ENCODE assay signal across 9 mouse cellular contexts in genomic region chr7:30233387-30233786, GRCm38 (mm10). TPM values are rescaled to one million over a fixed set of nuclear protein-coding genes. Genes with fewer than 3 reads are reported as not detected.
DNase-seq lines count a peak whose midpoint lies in the region; ATAC-seq and TF ChIP-seq lines count a peak whose summit lies in the region.
"Had no signal": no experiment of that assay in that cellular context is flagged by ENCODE, and none has a peak within 500 bp of the region (broad histone marks: within the 10 kb centered on the region; RNA-seq: fewer than 3 reads in every experiment).

No protein-coding gene starts in this region.

- H3K27me3 ChIP-seq in erythroblast, embryonic 14.5 days (ENCODE audit: control insufficient read depth), result no peaks in the 10 kb centered on the region
- no peaks in the 10 kb centered on the region for H3K27me3 ChIP-seq in megakaryocyte, embryonic 14.5 days (replicated peaks)
- no peaks in the 10 kb centered on the region for H3K27me3 ChIP-seq in intestine, postnatal 0 days (replicated peaks; ENCODE audit: control insufficient read depth, insufficient read depth, low read length)
- no peaks in the 10 kb centered on the region for H3K27me3 ChIP-seq in midbrain, embryonic 13.5 days

- 85% methylated on average over 20 of the region's 20 CpGs for WGBS in intestine, postnatal 0 days
- 89% methylated on average over 20 of the region's 20 CpGs for WGBS in midbrain, embryonic 13.5 days

- no peak for ATAC-seq in erythroblast, adult 5-6 weeks (replicated peaks; ENCODE audit: low FRiP score, poor library complexity, severe bottlenecking)
- no peak for ATAC-seq in megakaryocyte, adult 5-6 weeks (ENCODE audit: poor library complexity, severe bottlenecking)
- ATAC-seq in intestine, postnatal 0 days, result no peak
- ATAC-seq in midbrain, embryonic 13.5 days, result no peak
- ATAC-seq in erythroid progenitor cell, adult 5-6 weeks (replicated peaks; ENCODE audit: low FRiP score, poor library complexity, severe bottlenecking), result no peak

- H3K9me3 ChIP-seq in erythroblast, embryonic 14.5 days (ENCODE audit: control insufficient read depth, low read length), result no peaks in the 10 kb centered on the region
- peaks cover 6% of the 10 kb centered on the region; the same call in 1 of the 2 replicates for H3K9me3 ChIP-seq in megakaryocyte, embryonic 14.5 days
- no peaks in the 10 kb centered on the region for H3K9me3 ChIP-seq in intestine, postnatal 0 days (ENCODE audit: control insufficient read depth)
- H3K9me3 ChIP-seq in midbrain, embryonic 13.5 days, result no peaks in the 10 kb centered on the region

- H3K9ac ChIP-seq in intestine, postnatal 0 days (ENCODE audit: low read depth, low read length), result 0 out of 2 replicates have a peak overlapping the region, but pooled peaks have one; percentile 61
- 0 out of 2 replicates have a peak overlapping the region, but pooled peaks have one; percentile 19 for H3K9ac ChIP-seq in midbrain, embryonic 13.5 days (replicated peaks)

- peaks cover 20% of the 10 kb centered on the region for H3K36me3 ChIP-seq in erythroblast, embryonic 14.5 days (ENCODE audit: control insufficient read depth)
- H3K36me3 ChIP-seq in megakaryocyte, embryonic 14.5 days (replicated peaks; ENCODE audit: low read length), result peaks cover 43% of the 10 kb centered on the region
- H3K36me3 ChIP-seq in intestine, postnatal 0 days (ENCODE audit: control insufficient read depth, insufficient read depth), result peaks cover 13% of the 10 kb centered on the region; the same call in 1 of the 2 replicates
- peaks cover 40% of the 10 kb centered on the region for H3K36me3 ChIP-seq in midbrain, embryonic 13.5 days

- no peak for TF ChIP-seq CTCF in intestine, postnatal 0 days (IDR thresholded peaks at IDR 0.05; ENCODE audit: low read depth)

- H3K4me1 ChIP-seq in erythroblast, embryonic 14.5 days (ENCODE audit: control insufficient read depth), result peaks cover 28% of the 10 kb centered on the region
- H3K4me1 ChIP-seq in megakaryocyte, embryonic 14.5 days, result peaks cover 38% of the 10 kb centered on the region
- no peaks in the 10 kb centered on the region; the same call in 1 of the 2 replicates for H3K4me1 ChIP-seq in intestine, postnatal 0 days (replicated peaks; ENCODE audit: control insufficient read depth, insufficient read depth, low read length)
- peaks cover 27% of the 10 kb centered on the region for H3K4me1 ChIP-seq in midbrain, embryonic 13.5 days (replicated peaks)

- DNase-seq in adipocyte (ENCODE audit: low spot score), result no peak

- H3K4me3 ChIP-seq in erythroblast, embryonic 14.5 days (replicated peaks), result peak overlapping the region; percentile 79
- peak overlapping the region; percentile 62 for H3K4me3 ChIP-seq in megakaryocyte, embryonic 14.5 days (replicated peaks)
- no peak overlapping the region for H3K4me3 ChIP-seq in intestine, postnatal 0 days (ENCODE audit: low read depth, low read length)
- peak overlapping the region; percentile 70 for H3K4me3 ChIP-seq in midbrain, embryonic 13.5 days (replicated peaks)

- H3K27ac ChIP-seq in intestine, postnatal 0 days (ENCODE audit: low read depth, low read length), result no peak overlapping the region
- H3K27ac ChIP-seq in midbrain, embryonic 13.5 days, result no peak overlapping the region

- no peak overlapping the region for H3K4me2 ChIP-seq in intestine, postnatal 0 days (replicated peaks; ENCODE audit: low read depth)
- H3K4me2 ChIP-seq in midbrain, embryonic 13.5 days (replicated peaks), result peak overlapping the region; percentile 77

RNA-seq across cellular contexts. Expression of gene Tbcb, which starts 1.3 kb away (rescaled TPM):
- 2.6 and 4.1 TPM in 2 replicates for polyA plus RNA-seq in erythroblast, embryonic 14.5 days (2012)
- total RNA-seq in erythroblast, adult 5-6 weeks (2015; ENCODE audit: low replicate concordance), result 36.4 and 38.6 TPM in 2 replicates
- 6.3 and 11.7 TPM in 2 replicates for total RNA-seq in erythroblast, adult 5-6 weeks (2017; ENCODE audit: low replicate concordance)
- 21.7 and 73.2 TPM in 2 replicates for polyA plus RNA-seq in megakaryocyte, embryonic 14.5 days (2012; ENCODE audit: insufficient read depth, low replicate concordance)
- 84.2 and 92.7 TPM in 2 replicates for total RNA-seq in megakaryocyte, adult 5-6 weeks (2015)
- total RNA-seq in megakaryocyte, adult 5-6 weeks (2017), result 30.2 and 48.2 TPM in 2 replicates
- polyA plus RNA-seq in intestine, postnatal 0 days (2015; fragmentation: Nextera tagmentation; extraction: Ambion mirVana), result 159 and 160 TPM in 2 replicates
- 359 and 362 TPM in 2 replicates for polyA plus RNA-seq in midbrain, embryonic 13.5 days (2015; fragmentation: Nextera tagmentation; extraction: Ambion mirVana)
- 10.9 and 33.9 TPM in 2 replicates for total RNA-seq in erythroid progenitor cell, adult 5-6 weeks (2015; ENCODE audit: low replicate concordance)
- 15.0 and 29.7 TPM in 2 replicates for total RNA-seq in erythroid progenitor cell, adult 5-6 weeks (2017; ENCODE audit: low replicate concordance)

RNA-seq across cellular contexts. Expression of gene Polr2i, which starts 1.6 kb away (rescaled TPM):
- 9.4 and 10.9 TPM in 2 replicates for polyA plus RNA-seq in erythroblast, embryonic 14.5 days (2012)
- 9.8 and 22.1 TPM in 2 replicates for total RNA-seq in erythroblast, adult 5-6 weeks (2015; ENCODE audit: low replicate concordance)
- 11.0 and 12.6 TPM in 2 replicates for total RNA-seq in erythroblast, adult 5-6 weeks (2017; ENCODE audit: low replicate concordance)
- 13.7 and 67.3 TPM in 2 replicates for polyA plus RNA-seq in megakaryocyte, embryonic 14.5 days (2012; ENCODE audit: insufficient read depth, low replicate concordance)
- 46.4 and 51.0 TPM in 2 replicates for total RNA-seq in megakaryocyte, adult 5-6 weeks (2015)
- total RNA-seq in megakaryocyte, adult 5-6 weeks (2017), result 31.5 and 39.1 TPM in 2 replicates
- 84.6 and 91.2 TPM in 2 replicates for polyA plus RNA-seq in intestine, postnatal 0 days (2015; fragmentation: Nextera tagmentation; extraction: Ambion mirVana)
- 181 and 186 TPM in 2 replicates for polyA plus RNA-seq in midbrain, embryonic 13.5 days (2015; fragmentation: Nextera tagmentation; extraction: Ambion mirVana)
- 18.4 and 35.0 TPM in 2 replicates for total RNA-seq in erythroid progenitor cell, adult 5-6 weeks (2015; ENCODE audit: low replicate concordance)
- total RNA-seq in erythroid progenitor cell, adult 5-6 weeks (2017; ENCODE audit: low replicate concordance), result 0.76 and 26.8 TPM in 2 replicates

RNA-seq across cellular contexts. Expression of gene Ovol3, which starts 2.1 kb away (rescaled TPM):
- polyA plus RNA-seq in erythroblast, embryonic 14.5 days (2012), result not detected in 2 replicates
- total RNA-seq in erythroblast, adult 5-6 weeks (2015; ENCODE audit: low replicate concordance), result not detected in 2 replicates
- total RNA-seq in erythroblast, adult 5-6 weeks (2017; ENCODE audit: low replicate concordance), result not detected in 2 replicates
- not detected in 2 replicates for polyA plus RNA-seq in megakaryocyte, embryonic 14.5 days (2012; ENCODE audit: insufficient read depth, low replicate concordance)
- total RNA-seq in megakaryocyte, adult 5-6 weeks (2015), result 0.55 TPM in 1 of 2 replicates, not detected in the other
- total RNA-seq in megakaryocyte, adult 5-6 weeks (2017), result not detected in 2 replicates
- polyA plus RNA-seq in intestine, postnatal 0 days (2015; fragmentation: Nextera tagmentation; extraction: Ambion mirVana), result not detected in 2 replicates
- not detected in 2 replicates for polyA plus RNA-seq in midbrain, embryonic 13.5 days (2015; fragmentation: Nextera tagmentation; extraction: Ambion mirVana)
- total RNA-seq in erythroid progenitor cell, adult 5-6 weeks (2015; ENCODE audit: low replicate concordance), result not detected in 2 replicates
- not detected in 2 replicates for total RNA-seq in erythroid progenitor cell, adult 5-6 weeks (2017; ENCODE audit: low replicate concordance)
- total RNA-seq: common myeloid progenitor, adult 5-6 weeks had no signal

RNA-seq across cellular contexts. Expression of gene Capns1, which starts 34.8 kb away (rescaled TPM):
- polyA plus RNA-seq in erythroblast, embryonic 14.5 days (2012), result 17.1 and 21.2 TPM in 2 replicates
- 121 and 178 TPM in 2 replicates for total RNA-seq in erythroblast, adult 5-6 weeks (2015; ENCODE audit: low replicate concordance)
- 60.6 and 91.3 TPM in 2 replicates for total RNA-seq in erythroblast, adult 5-6 weeks (2017; ENCODE audit: low replicate concordance)
- 122 and 208 TPM in 2 replicates for polyA plus RNA-seq in megakaryocyte, embryonic 14.5 days (2012; ENCODE audit: insufficient read depth, low replicate concordance)
- 485 and 524 TPM in 2 replicates for total RNA-seq in megakaryocyte, adult 5-6 weeks (2015)
- 307 and 314 TPM in 2 replicates for total RNA-seq in megakaryocyte, adult 5-6 weeks (2017)
- polyA plus RNA-seq in intestine, postnatal 0 days (2015; fragmentation: Nextera tagmentation; extraction: Ambion mirVana), result 85.5 and 87.1 TPM in 2 replicates
- polyA plus RNA-seq in midbrain, embryonic 13.5 days (2015; fragmentation: Nextera tagmentation; extraction: Ambion mirVana), result 57.2 and 64.1 TPM in 2 replicates
- total RNA-seq in erythroid progenitor cell, adult 5-6 weeks (2015; ENCODE audit: low replicate concordance), result 161 and 183 TPM in 2 replicates
- 48.6 and 66.3 TPM in 2 replicates for total RNA-seq in erythroid progenitor cell, adult 5-6 weeks (2017; ENCODE audit: low replicate concordance)

RNA-seq across cellular contexts. Expression of gene Thap8, which starts 46.5 kb away (rescaled TPM):
- polyA plus RNA-seq in erythroblast, embryonic 14.5 days (2012), result 0.04 TPM in 1 of 2 replicates, not detected in the other
- not detected in 2 replicates for total RNA-seq in erythroblast, adult 5-6 weeks (2015; ENCODE audit: low replicate concordance)
- total RNA-seq in erythroblast, adult 5-6 weeks (2017; ENCODE audit: low replicate concordance), result not detected in 2 replicates
- polyA plus RNA-seq in megakaryocyte, embryonic 14.5 days (2012; ENCODE audit: insufficient read depth, low replicate concordance), result not detected in 2 replicates
- 0.36 and 0.51 TPM in 2 replicates for total RNA-seq in megakaryocyte, adult 5-6 weeks (2015)
- total RNA-seq in megakaryocyte, adult 5-6 weeks (2017), result 0.84 and 1.1 TPM in 2 replicates
- 0.14 and 0.22 TPM in 2 replicates for polyA plus RNA-seq in intestine, postnatal 0 days (2015; fragmentation: Nextera tagmentation; extraction: Ambion mirVana)
- polyA plus RNA-seq in midbrain, embryonic 13.5 days (2015; fragmentation: Nextera tagmentation; extraction: Ambion mirVana), result 0.68 and 0.79 TPM in 2 replicates
- total RNA-seq in erythroid progenitor cell, adult 5-6 weeks (2015; ENCODE audit: low replicate concordance), result not detected in 2 replicates
- total RNA-seq in erythroid progenitor cell, adult 5-6 weeks (2017; ENCODE audit: low replicate concordance), result not detected in 2 replicates
- total RNA-seq: common myeloid progenitor, adult 5-6 weeks had no signal
